Comparison of ENCODE assay signal across 8 mouse cellular contexts in genomic region chr11:102214430-102215156, GRCm38 (mm10). TPM values are rescaled to one million over a fixed set of nuclear protein-coding genes. Genes with fewer than 3 reads are reported as not detected.
A peak's percentile ranks its signal among the peaks of the same experiment; 100 is the strongest.
DNase-seq lines count a peak whose midpoint lies in the region; ATAC-seq and TF ChIP-seq lines count a peak whose summit lies in the region.

No protein-coding gene starts in this region.

- peak overlapping the region; percentile 45 for H3K9ac ChIP-seq in limb, embryonic 13.5 days

- ATAC-seq in cerebellum, adult (ENCODE audit: insufficient number of reproducible peaks, low FRiP score, low TSS enrichment) = no peak
- ATAC-seq in limb, embryonic 13.5 days (ENCODE audit: low FRiP score, low read depth) = no peak

- no peaks in the 10 kb centered on the region for H3K9me3 ChIP-seq in limb, embryonic 13.5 days

- no peak for TF ChIP-seq CTCF in kidney, adult 2 months (conservative IDR thresholded peaks at IDR 0.05; ENCODE audit: insufficient read depth, insufficient read length, low read depth, low read length)

- H3K4me2 ChIP-seq in limb, embryonic 13.5 days (replicated peaks) = peak overlapping the region; percentile 19

- no peaks in the 10 kb centered on the region for H3K27me3 ChIP-seq in kidney, adult 2 months (replicated peaks; ENCODE audit: control insufficient read depth, insufficient read depth, low read length)
- no peaks in the 10 kb centered on the region for H3K27me3 ChIP-seq in limb, embryonic 13.5 days

- DNase-seq in cerebellum, adult 18-20 months = peak; percentile 4 to 54
- DNase-seq in kidney, postnatal 10 days = peak; percentile 68
- DNase-seq in kidney, adult 2 months = no peak
- DNase-seq in cerebellum, postnatal 14 days = peak; percentile 66
- DNase-seq in spleen, adult 18-20 months = no peak
- no peak for DNase-seq in yolk sac, embryonic 10.5 days (ENCODE audit: low spot score)

- no peak for TF ChIP-seq POLR2A in kidney, adult 2 months (IDR thresholded peaks at IDR 0.05; ENCODE audit: low read depth, low read length)

- WGBS in kidney, adult 2 months = 60% methylated on average over 10 of the region's 10 CpGs
- 50% methylated on average over 10 of the region's 10 CpGs for WGBS in limb, embryonic 13.5 days

- H3K36me3 ChIP-seq in kidney, adult 2 months (ENCODE audit: control insufficient read depth, insufficient read depth, low read length) = no peaks in the 10 kb centered on the region
- H3K36me3 ChIP-seq in limb, embryonic 13.5 days = peaks cover 7% of the 10 kb centered on the region

- H3K27ac ChIP-seq in kidney, adult 2 months (ENCODE audit: insufficient read depth, low read depth, low read length) = no peak overlapping the region
- H3K27ac ChIP-seq in limb, embryonic 13.5 days = no peak overlapping the region

- H3K4me1 ChIP-seq in kidney, adult 2 months (ENCODE audit: control insufficient read depth, insufficient read depth, low read length) = peaks cover 54% of the 10 kb centered on the region
- H3K4me1 ChIP-seq in limb, embryonic 13.5 days = peaks cover 81% of the 10 kb centered on the region

- no peak overlapping the region for H3K4me3 ChIP-seq in kidney, adult 2 months (ENCODE audit: insufficient read depth, low read depth, low read length)
- H3K4me3 ChIP-seq in limb, embryonic 13.5 days = no peak overlapping the region

RNA-seq across cellular contexts. Expression of gene Hdac5, which starts 15.4 kb away (rescaled TPM):
- polyA plus RNA-seq in kidney, adult 2 months (2012; rRNA removed) = 69.2 TPM in 2 replicates
- polyA plus RNA-seq in limb, embryonic 13.5 days (2015; fragmentation: Nextera tagmentation; extraction: Ambion mirVana) = 61.9 and 68.6 TPM in 2 replicates

RNA-seq across cellular contexts. Expression of gene G6pc3, which starts 25.2 kb away (rescaled TPM):
- 127 and 138 TPM in 2 replicates for polyA plus RNA-seq in kidney, adult 2 months (2012; rRNA removed)
- 35.6 and 36.1 TPM in 2 replicates for polyA plus RNA-seq in limb, embryonic 13.5 days (2015; fragmentation: Nextera tagmentation; extraction: Ambion mirVana)

RNA-seq across cellular contexts. Expression of gene Lsm12, which starts 29.5 kb away (rescaled TPM):
- polyA plus RNA-seq in kidney, adult 2 months (2012; rRNA removed) = 33.0 and 39.6 TPM in 2 replicates
- polyA plus RNA-seq in limb, embryonic 13.5 days (2015; fragmentation: Nextera tagmentation; extraction: Ambion mirVana) = 134 and 145 TPM in 2 replicates

RNA-seq across cellular contexts. Expression of gene BC030867, which starts 34.1 kb away (rescaled TPM):
- 0.41 and 0.81 TPM in 2 replicates for polyA plus RNA-seq in kidney, adult 2 months (2012; rRNA removed)
- polyA plus RNA-seq in limb, embryonic 13.5 days (2015; fragmentation: Nextera tagmentation; extraction: Ambion mirVana) = 15.8 and 16.1 TPM in 2 replicates

RNA-seq across cellular contexts. Expression of gene Asb16, which starts 54.0 kb away (rescaled TPM):
- 0.10 and 0.70 TPM in 2 replicates for polyA plus RNA-seq in kidney, adult 2 months (2012; rRNA removed)
- 0.22 TPM in 2 replicates for polyA plus RNA-seq in limb, embryonic 13.5 days (2015; fragmentation: Nextera tagmentation; extraction: Ambion mirVana)

Comparison
In these comparisons a context has a peak if more than half of its experiments do, and no peak if none do; other contexts are left out.
1. DNase-seq: peak in cerebellum, adult 18-20 months (2 of 2), kidney, postnatal 10 days (single experiment) and cerebellum, postnatal 14 days (2 of 2); none in kidney, adult 2 months (single experiment), spleen, adult 18-20 months (0 of 2) and yolk sac, embryonic 10.5 days (single experiment).